Mouse (Mus musculus): ENCODE measurements around the gene Fry.

Gene Fry

DNA sequence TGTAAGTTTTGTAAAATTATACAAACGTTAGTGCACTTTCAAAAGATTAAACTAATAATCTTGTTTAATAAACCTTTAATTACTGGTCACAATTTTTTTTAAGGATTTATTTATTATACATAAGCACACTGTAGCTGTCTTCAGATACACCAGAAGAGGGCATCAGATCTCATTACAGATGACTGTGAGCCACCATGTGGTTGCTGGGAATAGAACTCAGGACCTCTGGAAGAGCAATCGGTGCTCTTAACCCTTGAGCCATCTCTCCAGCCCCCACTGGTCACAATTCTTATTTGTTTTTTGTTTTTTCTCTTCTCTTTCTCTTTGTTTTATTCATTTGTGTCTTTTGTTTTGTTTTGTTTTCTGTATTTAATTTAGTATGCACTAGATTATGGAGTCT, 406.8 kb downstream of the Fry start:
- DNase-seq (ENCODE audit: low spot score) = no peak

DNA sequence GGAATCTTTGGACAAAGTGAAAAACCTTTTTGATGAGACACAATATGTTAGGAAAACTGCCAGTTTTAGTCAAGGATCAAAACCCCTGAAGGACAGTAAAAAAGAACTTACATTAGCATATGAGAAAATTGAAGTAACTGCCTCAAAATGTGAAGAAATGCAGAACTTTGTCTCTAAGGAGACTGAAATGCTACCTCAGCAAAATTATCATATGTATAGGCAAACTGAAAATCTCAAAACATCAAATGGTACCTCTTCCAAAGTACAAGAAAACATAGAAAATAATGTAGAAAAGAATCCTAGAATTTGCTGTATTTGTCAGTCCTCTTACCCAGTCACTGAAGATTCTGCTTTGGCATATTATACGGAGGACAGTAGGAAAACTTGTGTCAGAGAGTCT, 422.9 kb downstream of the Fry start:
- no peak for DNase-seq (ENCODE audit: low spot score)

DNA sequence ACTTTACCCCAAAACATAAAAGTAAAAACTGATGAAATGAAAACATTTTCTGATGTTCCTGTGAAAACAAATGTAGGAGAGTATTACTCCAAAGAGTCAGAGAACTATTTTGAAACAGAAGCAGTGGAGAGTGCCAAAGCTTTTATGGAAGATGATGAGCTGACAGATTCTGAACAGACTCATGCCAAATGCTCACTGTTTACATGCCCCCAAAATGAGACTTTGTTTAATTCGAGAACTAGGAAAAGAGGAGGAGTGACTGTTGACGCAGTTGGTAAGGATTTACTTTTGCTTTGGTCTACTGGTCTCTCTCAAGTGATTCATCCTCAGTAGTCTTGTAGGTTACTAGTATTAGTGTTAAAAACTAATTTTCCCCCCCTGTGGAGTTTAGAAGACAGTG, 424.7 kb downstream of the Fry start:
- DNase-seq (ENCODE audit: low spot score) = no peak
